Mouse (Mus musculus): Measurements from ENCODE around the gene Sipa1l1. TPM values are rescaled to one million over a fixed set of nuclear protein-coding genes. Genes with fewer than 3 reads are reported as not detected.

Sipa1l1 gene
- polyA plus RNA-seq, 1 experiment = 50.5 TPM

DNA sequence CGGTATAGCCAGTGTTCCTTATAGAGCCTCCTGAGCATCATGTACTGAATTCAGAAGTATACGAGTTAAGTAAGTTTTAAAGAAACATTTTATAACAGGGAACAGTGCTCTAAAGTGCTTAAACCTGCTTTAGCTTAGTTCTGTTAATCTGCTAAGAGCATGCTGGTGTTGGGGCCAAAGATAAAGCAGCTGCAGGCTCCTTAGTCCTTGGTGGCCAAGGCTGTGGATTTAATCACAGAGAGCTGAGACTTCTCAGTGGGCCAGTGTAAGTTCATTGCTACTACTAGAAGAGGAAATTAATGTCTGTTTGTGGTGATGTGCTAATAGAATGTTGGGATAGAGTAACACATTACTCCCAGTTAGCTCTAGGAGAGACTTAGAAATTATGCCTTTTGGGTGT lies 27.1 kb downstream of the Sipa1l1 start:
- 83% methylated on average over 2 of the region's 2 CpGs for WGBS
- TF ChIP-seq CTCF (IDR thresholded peaks at IDR 0.05; ENCODE audit: insufficient read depth, low read depth, low read length) = no peak
- TF ChIP-seq POLR2A (IDR thresholded peaks at IDR 0.05; ENCODE audit: insufficient read depth, low read depth, low read length) = no peak
- Histone ChIP-seq H3K4me1 (ENCODE audit: control insufficient read depth, insufficient read depth, low read length) (peaks cover 16% of the 10 kb centered on the region), H3K27ac (ENCODE audit: insufficient read depth, low read depth, low read length) (no peak overlapping the region; the same call in 1 of the 2 replicates), H3K4me3 (ENCODE audit: insufficient read depth, low read depth, low read length) (no peak overlapping the region)

DNA sequence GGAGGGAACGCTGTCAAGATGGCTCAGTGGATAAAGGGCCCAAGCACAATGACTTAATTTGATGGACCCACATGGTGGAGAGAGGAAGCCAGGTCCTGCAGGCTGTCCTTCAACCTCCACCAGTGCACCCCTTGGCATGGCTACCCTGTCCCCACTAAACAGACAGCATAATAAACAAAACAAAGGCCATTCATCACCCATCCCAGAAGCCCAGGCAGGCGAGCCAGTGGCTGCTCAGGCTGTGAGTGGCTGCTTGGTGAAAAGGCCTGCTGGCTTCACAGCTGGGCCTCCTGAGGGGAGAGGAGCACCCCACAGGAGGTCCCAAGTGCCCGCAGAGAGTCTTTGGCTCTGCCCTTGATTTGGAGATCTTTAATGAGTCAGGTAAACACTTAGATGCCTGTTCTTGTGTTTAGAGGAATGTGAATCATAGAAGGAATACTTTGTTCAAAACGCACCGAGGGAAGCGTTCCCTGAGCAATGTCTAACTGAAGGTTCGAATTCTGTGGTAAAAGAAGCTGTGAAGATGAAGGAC lies 27.6 kb downstream of the Sipa1l1 start:
- H3K4me1 ChIP-seq (ENCODE audit: control insufficient read depth, insufficient read depth, low read length) = peaks cover 14% of the 10 kb centered on the region
- TF ChIP-seq POLR2A (IDR thresholded peaks at IDR 0.05; ENCODE audit: insufficient read depth, low read depth, low read length) (no peak), CTCF (IDR thresholded peaks at IDR 0.05; ENCODE audit: insufficient read depth, low read depth, low read length) (no peak)
- H3K4me3 ChIP-seq (ENCODE audit: insufficient read depth, low read depth, low read length) = no peak overlapping the region
- 29% methylated on average over 7 of the region's 7 CpGs for WGBS
- no peak overlapping the region; the same call in 1 of the 2 replicates for H3K27ac ChIP-seq (ENCODE audit: insufficient read depth, low read depth, low read length)

DNA sequence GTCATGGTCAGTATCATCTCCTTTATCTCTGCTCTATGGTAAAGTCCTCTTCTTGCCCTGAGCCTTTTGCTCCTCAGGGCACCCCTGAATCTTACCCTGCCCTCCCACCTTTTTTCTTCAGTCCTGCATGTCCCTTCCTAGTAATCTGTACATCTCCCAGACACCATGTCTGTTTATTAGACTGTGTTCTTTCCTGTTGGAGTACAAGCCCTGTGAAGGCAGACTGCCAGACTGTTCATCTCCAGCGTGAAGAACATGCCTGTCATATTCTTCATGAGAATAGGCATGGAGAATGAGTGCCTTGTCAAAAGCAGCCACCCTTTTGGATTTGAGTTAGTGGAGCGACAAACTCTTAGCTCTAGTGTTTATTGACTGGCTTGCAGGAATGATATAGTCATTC lies 28.1 kb downstream of the Sipa1l1 start:
- TF ChIP-seq CTCF (IDR thresholded peaks at IDR 0.05; ENCODE audit: insufficient read depth, low read depth, low read length) (no peak), POLR2A (IDR thresholded peaks at IDR 0.05; ENCODE audit: insufficient read depth, low read depth, low read length) (no peak)
- peaks cover 13% of the 10 kb centered on the region for H3K4me1 ChIP-seq (ENCODE audit: control insufficient read depth, insufficient read depth, low read length)
- H3K27ac ChIP-seq (ENCODE audit: insufficient read depth, low read depth, low read length) = no peak overlapping the region
- 78% methylated on average over 2 of the region's 2 CpGs for WGBS
- H3K4me3 ChIP-seq (ENCODE audit: insufficient read depth, low read depth, low read length) = no peak overlapping the region

DNA sequence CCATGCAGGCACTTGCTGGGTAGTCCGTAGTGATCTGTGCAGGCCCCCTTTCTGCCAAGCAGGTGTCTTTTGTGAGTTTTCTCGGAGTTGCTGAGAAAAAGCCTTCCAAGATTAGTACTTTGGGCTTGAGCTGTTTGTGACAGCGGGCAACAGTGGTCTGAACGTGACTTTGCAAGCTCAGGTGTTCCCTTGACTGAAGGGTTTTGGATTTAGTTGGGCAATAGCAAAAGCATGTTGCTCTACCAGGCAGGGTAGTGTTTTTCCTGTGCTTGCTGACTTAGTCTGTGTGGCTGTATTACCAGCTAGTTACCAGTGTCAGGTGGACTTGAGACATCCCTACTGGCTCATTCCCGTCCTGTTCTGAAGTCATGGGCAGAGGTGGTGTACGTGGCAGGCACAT lies 30.2 kb downstream of the Sipa1l1 start:
- Histone ChIP-seq H3K4me3 (ENCODE audit: insufficient read depth, low read depth, low read length) (no peak overlapping the region), H3K4me1 (ENCODE audit: control insufficient read depth, insufficient read depth, low read length) (peaks cover 10% of the 10 kb centered on the region), H3K27ac (ENCODE audit: insufficient read depth, low read depth, low read length) (no peak overlapping the region)
- WGBS = 89% methylated on average over 6 of the region's 6 CpGs
- no peak for TF ChIP-seq CTCF (IDR thresholded peaks at IDR 0.05; ENCODE audit: insufficient read depth, low read depth, low read length)
- TF ChIP-seq POLR2A (IDR thresholded peaks at IDR 0.05; ENCODE audit: insufficient read depth, low read depth, low read length) = no peak

DNA sequence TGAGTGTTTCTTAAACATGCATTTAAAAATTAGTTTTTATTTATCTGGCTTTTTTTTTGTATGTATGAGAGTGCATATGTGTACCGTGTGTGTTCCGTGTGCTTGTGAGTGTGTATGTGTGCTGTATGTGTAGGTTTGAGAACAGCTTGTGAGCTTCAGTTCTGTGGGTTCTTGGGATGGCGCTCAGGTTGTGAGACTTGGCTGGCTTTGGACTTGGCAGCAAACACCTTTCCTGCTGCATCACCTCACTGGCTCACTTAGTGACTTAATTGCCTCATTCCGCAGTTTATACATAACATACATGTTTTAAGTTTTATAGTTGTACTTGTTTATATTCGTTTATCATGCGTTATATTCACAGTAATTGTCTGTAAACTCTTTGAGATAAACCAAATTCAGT lies 35.0 kb downstream of the Sipa1l1 start:
- Histone ChIP-seq H3K27ac (ENCODE audit: insufficient read depth, low read depth, low read length) (no peak overlapping the region), H3K4me3 (ENCODE audit: insufficient read depth, low read depth, low read length) (no peak overlapping the region), H3K4me1 (ENCODE audit: control insufficient read depth, insufficient read depth, low read length) (peaks cover 7% of the 10 kb centered on the region)
- WGBS = 89% methylated on average over 6 of the region's 6 CpGs
- no peak for TF ChIP-seq CTCF (IDR thresholded peaks at IDR 0.05; ENCODE audit: insufficient read depth, low read depth, low read length)
- no peak for TF ChIP-seq POLR2A (IDR thresholded peaks at IDR 0.05; ENCODE audit: insufficient read depth, low read depth, low read length)

DNA sequence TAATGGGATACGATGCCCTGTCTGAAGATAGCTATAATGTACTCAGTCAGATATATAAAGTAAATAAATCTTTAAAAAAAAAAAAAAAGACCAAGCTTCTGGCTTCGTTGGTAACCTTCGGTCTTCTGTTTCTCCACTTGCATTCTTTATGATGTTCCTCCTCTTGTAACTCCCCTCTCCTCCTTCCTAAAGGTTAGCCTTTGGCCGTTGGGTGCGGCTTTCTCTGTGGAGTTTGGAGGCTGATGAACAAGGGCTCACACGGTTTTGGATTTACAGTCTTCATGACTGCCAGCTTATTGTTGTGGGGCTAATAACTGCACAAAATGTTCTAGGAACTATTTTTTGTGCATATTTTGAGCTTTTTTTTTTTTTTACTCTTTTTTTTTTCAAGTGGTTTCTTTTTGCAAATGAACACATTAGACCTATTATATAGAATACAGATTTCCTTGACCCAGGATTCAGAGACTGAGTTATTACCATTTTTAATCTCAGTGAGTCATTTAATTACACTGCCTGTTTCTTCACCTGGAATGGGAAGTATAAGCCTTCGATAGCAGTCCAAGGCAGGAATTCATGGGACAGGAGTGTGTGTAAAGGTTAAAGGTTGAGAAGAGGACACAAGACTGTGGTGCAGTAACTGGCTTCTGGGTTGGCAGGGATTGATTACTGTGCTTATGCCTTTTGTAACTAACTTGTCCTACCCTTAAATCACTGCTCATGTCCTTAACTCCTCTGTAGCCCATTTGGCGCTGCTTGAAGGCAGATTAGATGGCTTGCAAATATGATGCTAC lies 37.9 kb downstream of the Sipa1l1 start:
- WGBS = 89% methylated on average over 8 of the region's 8 CpGs
- Histone ChIP-seq H3K27ac (ENCODE audit: insufficient read depth, low read depth, low read length) (no peak overlapping the region), H3K4me3 (ENCODE audit: insufficient read depth, low read depth, low read length) (no peak overlapping the region), H3K4me1 (ENCODE audit: control insufficient read depth, insufficient read depth, low read length) (peaks cover 9% of the 10 kb centered on the region)
- TF ChIP-seq POLR2A (IDR thresholded peaks at IDR 0.05; ENCODE audit: insufficient read depth, low read depth, low read length) (no peak), CTCF (IDR thresholded peaks at IDR 0.05; ENCODE audit: insufficient read depth, low read depth, low read length) (no peak)

DNA sequence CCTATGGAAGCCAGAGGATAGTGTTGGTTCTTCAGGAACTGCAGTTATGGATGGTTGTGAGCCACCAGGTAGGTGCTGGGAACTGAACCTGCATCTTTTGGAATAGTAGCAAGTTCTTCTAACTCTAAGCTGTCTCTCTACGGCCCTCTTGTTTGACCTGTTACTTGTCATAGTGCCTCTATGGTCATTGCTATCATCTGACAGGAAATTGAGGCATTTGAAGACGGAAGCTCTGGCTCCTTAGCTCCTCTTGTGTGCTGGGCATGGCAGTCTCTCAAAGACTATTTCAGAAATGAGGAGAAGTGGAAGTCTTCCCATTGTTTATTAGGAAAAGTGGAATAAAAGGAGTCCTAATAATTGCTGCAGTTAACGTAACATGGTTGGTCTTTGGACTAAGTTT lies 38.9 kb downstream of the Sipa1l1 start:
- peaks cover 11% of the 10 kb centered on the region for H3K4me1 ChIP-seq (ENCODE audit: control insufficient read depth, insufficient read depth, low read length)
- TF ChIP-seq POLR2A (IDR thresholded peaks at IDR 0.05; ENCODE audit: insufficient read depth, low read depth, low read length) (no peak), CTCF (IDR thresholded peaks at IDR 0.05; ENCODE audit: insufficient read depth, low read depth, low read length) (no peak)
- no peak overlapping the region for H3K27ac ChIP-seq (ENCODE audit: insufficient read depth, low read depth, low read length)
- whole genome bisulfite sequencing = 87% methylated on average over 3 of the region's 3 CpGs
- no peak overlapping the region for H3K4me3 ChIP-seq (ENCODE audit: insufficient read depth, low read depth, low read length)

DNA sequence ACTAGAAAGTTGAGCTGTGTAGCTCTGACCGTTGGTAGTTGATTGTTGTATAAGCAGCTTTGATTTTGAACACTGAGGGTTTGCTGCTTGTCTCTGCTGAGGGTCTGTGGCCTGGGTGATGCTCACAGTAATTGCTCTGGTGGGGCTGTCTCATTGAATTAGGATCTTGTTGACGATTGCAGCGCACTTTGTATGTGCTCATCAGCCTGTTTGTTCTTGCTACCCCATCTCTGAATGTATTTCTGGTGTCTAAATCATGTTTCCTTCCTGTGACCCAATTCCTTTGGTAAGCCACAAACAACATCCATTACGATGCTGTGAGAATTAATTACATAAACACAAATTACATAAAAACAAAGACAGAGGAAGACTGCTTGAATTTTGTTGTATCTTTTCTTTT lies 39.5 kb downstream of the Sipa1l1 start:
- WGBS = 54% methylated on average over 4 of the region's 4 CpGs
- TF ChIP-seq POLR2A (IDR thresholded peaks at IDR 0.05; ENCODE audit: insufficient read depth, low read depth, low read length) (no peak), CTCF (IDR thresholded peaks at IDR 0.05; ENCODE audit: insufficient read depth, low read depth, low read length) (no peak)
- peaks cover 11% of the 10 kb centered on the region for H3K4me1 ChIP-seq (ENCODE audit: control insufficient read depth, insufficient read depth, low read length)
- H3K4me3 ChIP-seq (ENCODE audit: insufficient read depth, low read depth, low read length) = no peak overlapping the region
- no peak overlapping the region for H3K27ac ChIP-seq (ENCODE audit: insufficient read depth, low read depth, low read length)

DNA sequence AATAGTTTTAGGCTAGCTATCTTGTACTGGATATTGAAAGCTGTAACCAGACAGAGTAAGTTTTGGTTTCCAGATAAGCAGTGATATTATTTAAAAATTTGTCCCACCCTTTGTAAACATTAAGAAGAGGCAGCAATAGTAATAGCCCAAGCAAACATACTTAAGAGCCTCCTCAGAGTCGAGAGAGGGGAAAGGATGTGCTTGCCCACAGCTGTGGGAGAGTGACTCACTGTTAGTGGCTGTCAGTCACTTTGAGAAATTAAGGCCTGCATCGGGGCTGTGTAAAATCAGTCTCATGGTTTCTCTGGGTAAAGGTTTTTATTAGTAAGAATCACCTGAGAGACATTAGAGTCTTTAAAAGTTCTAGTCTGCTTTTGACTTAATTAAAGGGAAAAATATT lies 40.6 kb downstream of the Sipa1l1 start:
- WGBS = 26% methylated on average over 2 of the region's 2 CpGs
- Histone ChIP-seq H3K4me1 (ENCODE audit: control insufficient read depth, insufficient read depth, low read length) (peaks cover 10% of the 10 kb centered on the region; the same call in 1 of the 2 replicates), H3K27ac (ENCODE audit: insufficient read depth, low read depth, low read length) (no peak overlapping the region), H3K4me3 (ENCODE audit: insufficient read depth, low read depth, low read length) (no peak overlapping the region)
- no peak for TF ChIP-seq POLR2A (IDR thresholded peaks at IDR 0.05; ENCODE audit: insufficient read depth, low read depth, low read length)
- TF ChIP-seq CTCF (IDR thresholded peaks at IDR 0.05; ENCODE audit: insufficient read depth, low read depth, low read length) = no peak
